Mouse (Mus musculus) forebrain, postnatal 0 days (tissue): ENCODE data around the gene Cd163. TPM values are rescaled to one million over a fixed set of nuclear protein-coding genes. Genes with fewer than 3 reads are reported as not detected.
A peak's percentile ranks its signal among the peaks of the same experiment; 100 is the strongest.

Experiments
- ATAC-seq: fragments of 200-750 bp; cut with Nextera tagmentation; 2 replicates; pipeline ENCODE4 v1.8.0; 2017; ENCODE audit warnings: mild to moderate bottlenecking, moderate library complexity
- DNase-seq: peaks from one replicate; pipeline ENCODE4 v3.0.0-alpha.2; 2015
- H3K27ac ChIP-seq: fragments of 300-500 bp; sonication (generic); 2 replicates; pipeline ENCODE4 v1.5.1; 2014; ENCODE audit warnings: low read depth, mild to moderate bottlenecking, antibody characterized with exemption, low read length, moderate library complexity, mixed read lengths
- H3K27me3 ChIP-seq: fragments of 300-500 bp; sonication (generic); 2 replicates; pipeline ENCODE4 v1.6.1; 2014; ENCODE audit warnings: mild to moderate bottlenecking, low read length, mixed read lengths; ENCODE audit not compliant: insufficient read depth
- H3K36me3 ChIP-seq: fragments of 300-500 bp; sonication (generic); 2 replicates; pipeline ENCODE4 v1.6.1; 2014; ENCODE audit warnings: mild to moderate bottlenecking, moderate library complexity; ENCODE audit not compliant: insufficient read depth
- H3K4me1 ChIP-seq: fragments of 300-500 bp; sonication (generic); 2 replicates; pipeline ENCODE4 v1.6.1; 2014; ENCODE audit warnings: antibody characterized with exemption; ENCODE audit not compliant: insufficient read depth
- H3K4me2 ChIP-seq: fragments of 300-500 bp; sonication (generic); 2 replicates; pipeline ENCODE4 v1.6.1; 2014; ENCODE audit warnings: low read depth, mild to moderate bottlenecking, moderate library complexity
- H3K4me3 ChIP-seq: fragments of 300-500 bp; sonication (generic); 2 replicates; pipeline ENCODE4 v1.5.1; 2014; ENCODE audit warnings: low read depth, low read length, mixed read lengths
- H3K9ac ChIP-seq: fragments of 300-500 bp; sonication (generic); 2 replicates; pipeline ENCODE4 v1.6.1; 2014; ENCODE audit warnings: mild to moderate bottlenecking
- H3K9me3 ChIP-seq: fragments of 300-500 bp; sonication (generic); 2 replicates; pipeline ENCODE4 v1.6.1; 2016; ENCODE audit warnings: low read length
- CTCF ChIP-seq: sonication (generic); IDR thresholded peaks from 2 replicates; pipeline ENCODE4 v1.5.1; 2016; ENCODE audit warnings: antibody characterized with exemption, control low read depth, low read depth
- WGBS: fragments of 180-500 bp; shearing (Covaris S2); extraction: QIAGEN DNeasy Blood & Tissue Kit; methylation state at CpG from one replicate; pipeline ENCODE4 v1.1.7; 2014; 5-methylcytosine and 5-hydroxymethylcytosine counted together
- polyA plus RNA-seq: library from polyadenylated mRNA; unstranded; fragments of >200 nt; fragmentation: Nextera tagmentation; extraction: Ambion mirVana; gene quantifications from 2 replicates; pipeline ENCODE4 v1.2.1, GENCODE M21; 2015
- total RNA-seq: library from RNA; depleted of rRNA; stranded (reverse); fragments of >200 nt; gene quantifications from 2 replicates; pipeline ENCODE4 v1.2.3, GENCODE M21; 2014; rRNA removed

The Cd163 gene
- total and polyA plus RNA-seq, 2 experiments from 2014 or later, result 1.6 to 5.0 TPM

DNA sequence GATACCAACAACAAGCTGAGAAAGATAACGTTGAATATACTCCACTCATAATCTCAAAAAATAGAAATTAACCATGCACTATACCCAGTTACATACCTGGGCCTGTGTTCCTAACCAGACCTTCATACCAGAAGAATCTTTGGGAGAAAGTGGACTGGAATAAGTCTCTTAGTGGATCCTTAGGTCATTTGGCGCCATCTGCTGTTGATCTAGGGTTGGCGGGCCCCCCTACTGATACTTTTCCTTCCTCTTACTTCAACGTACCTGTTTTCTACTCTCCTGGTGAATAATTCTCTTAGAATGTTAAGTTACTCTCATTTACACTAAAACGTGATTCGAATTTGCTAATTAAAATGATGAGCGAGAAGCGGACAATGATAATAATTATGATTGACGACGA lies 74.9 kb downstream of the Cd163 start:
- peak; percentile 69 for TF ChIP-seq CTCF
- Histone ChIP-seq H3K4me1 (no peaks in the 10 kb centered on the region), H3K4me2 (no peak overlapping the region), H3K36me3 (no peaks in the 10 kb centered on the region), H3K27ac (no peak overlapping the region), H3K27me3 (no peaks in the 10 kb centered on the region), H3K9me3 (no peaks in the 10 kb centered on the region), H3K9ac (no peak overlapping the region), H3K4me3 (no peak overlapping the region)
- no peak for ATAC-seq
- WGBS, result 31% methylated on average over 10 of the region's 10 CpGs
- DNase-seq, result peak; percentile 67

Other genes starting within 250 kb of the Cd163 start
- not detected in 2 replicates for gene Vmn2r27, start 72.8 kb upstream of the Cd163 start, total RNA-seq
- gene Vmn2r27, start 72.8 kb upstream of the Cd163 start, polyA plus RNA-seq, result not detected in 2 replicates
- gene Pex5, start 110.4 kb downstream of the Cd163 start, total RNA-seq, result 98.2 and 103 TPM in 2 replicates
- gene Pex5, start 110.4 kb downstream of the Cd163 start, polyA plus RNA-seq, result 49.6 and 55.3 TPM in 2 replicates
- gene Clstn3, start 160.1 kb downstream of the Cd163 start, total RNA-seq, result 167 and 223 TPM in 2 replicates
- gene Clstn3, start 160.1 kb downstream of the Cd163 start, polyA plus RNA-seq, result 97.3 and 134 TPM in 2 replicates
- 0.48 TPM in 1 of 2 replicates, not detected in the other for gene C1rl, start 188.5 kb downstream of the Cd163 start, total RNA-seq
- gene C1rl, start 188.5 kb downstream of the Cd163 start, polyA plus RNA-seq, result 0.19 and 0.22 TPM in 2 replicates
- 0.23 and 1.1 TPM in 2 replicates for gene C1ra, start 207.7 kb downstream of the Cd163 start, total RNA-seq
- 0.49 and 0.58 TPM in 2 replicates for gene C1ra, start 207.7 kb downstream of the Cd163 start, polyA plus RNA-seq
- gene C1s1, start 237.7 kb downstream of the Cd163 start, total RNA-seq, result 1.9 and 2.9 TPM in 2 replicates
- 0.67 and 0.83 TPM in 2 replicates for gene C1s1, start 237.7 kb downstream of the Cd163 start, polyA plus RNA-seq